Mouse (Mus musculus): Measurements from ENCODE around the gene Proser3. TPM values are rescaled to one million over a fixed set of nuclear protein-coding genes. Genes with fewer than 3 reads are reported as not detected.

Proser3 gene
- polyA plus RNA-seq, 2 experiments, result 9.4 to 31.8 TPM

GRCm38 (mm10) chr7:30590927-30591604 lies 39.0 kb upstream of the Proser3 start:
- TF ChIP-seq POLR2A (IDR thresholded peaks at IDR 0.05; ENCODE audit: borderline replicate concordance, extremely low read depth, insufficient read depth, insufficient read length), result no peak
- peaks cover 7% of the 10 kb centered on the region for H3K36me3 ChIP-seq (ENCODE audit: control insufficient read depth, insufficient read depth, low read length)
- H3K27ac ChIP-seq (replicated peaks; ENCODE audit: low read depth, low read length), result no peak overlapping the region
- no peaks in the 10 kb centered on the region for H3K9me3 ChIP-seq (ENCODE audit: control insufficient read depth, low read length)
- peaks cover 14% of the 10 kb centered on the region for H3K4me1 ChIP-seq (ENCODE audit: control insufficient read depth, insufficient read depth, low read length)
- ATAC-seq (ENCODE audit: low FRiP score, low read depth) (no peak), DNase-seq (ENCODE audit: low spot score) (no peak)
- H3K4me3 ChIP-seq (replicated peaks; ENCODE audit: low read length), result no peak overlapping the region
- 82% methylated on average over 9 of the region's 9 CpGs for WGBS
- no peak overlapping the region for H3K4me2 ChIP-seq (replicated peaks; ENCODE audit: low read depth, low read length, severe bottlenecking)
- no peak overlapping the region for H3K9ac ChIP-seq (ENCODE audit: low read depth, low read length, severe bottlenecking)
- no peaks in the 10 kb centered on the region for H3K27me3 ChIP-seq (ENCODE audit: control insufficient read depth, insufficient read depth, low read length)

- peak overlapping the region; percentile 96 for H3K4me3 ChIP-seq (replicated peaks; ENCODE audit: low read length)
- peak overlapping the region; percentile 77 for H3K4me2 ChIP-seq (replicated peaks; ENCODE audit: low read depth, low read length, severe bottlenecking)
- peak; percentile 70 for ATAC-seq (ENCODE audit: low FRiP score, low read depth)
- WGBS, result 28% methylated on average over 40 of the region's 40 CpGs
- H3K27ac ChIP-seq (replicated peaks; ENCODE audit: low read depth, low read length), result peak overlapping the region; percentile 92
- peak overlapping the region; percentile 98 for H3K9ac ChIP-seq (ENCODE audit: low read depth, low read length, severe bottlenecking)
- H3K9me3 ChIP-seq (ENCODE audit: control insufficient read depth, low read length), result no peaks in the 10 kb centered on the region
- peaks cover 21% of the 10 kb centered on the region for H3K36me3 ChIP-seq (ENCODE audit: control insufficient read depth, insufficient read depth, low read length)
- peaks cover 14% of the 10 kb centered on the region for H3K4me1 ChIP-seq (ENCODE audit: control insufficient read depth, insufficient read depth, low read length)
- peak; percentile 92 for DNase-seq (ENCODE audit: low spot score)
- no peak for TF ChIP-seq POLR2A (IDR thresholded peaks at IDR 0.05; ENCODE audit: borderline replicate concordance, extremely low read depth, insufficient read depth, insufficient read length)
- no peaks in the 10 kb centered on the region for H3K27me3 ChIP-seq (ENCODE audit: control insufficient read depth, insufficient read depth, low read length)
Observed at GRCm38 (mm10) chr7:30589435-30590301, 37.6 kb upstream of the Proser3 start.

GRCm38 (mm10) chr7:30588676-30589434 lies 36.8 kb upstream of the Proser3 start, which contains the start of gene Kmt2b:
TSS of gene Kmt2b (minus strand) at chr7:30588726.
- ATAC-seq (ENCODE audit: low FRiP score, low read depth) (peak; percentile 94), DNase-seq (ENCODE audit: low spot score) (peak; percentile 98)
- Histone ChIP-seq H3K9ac (ENCODE audit: low read depth, low read length, severe bottlenecking) (peak within 1 kb of the TSS; percentile 98), H3K9me3 (ENCODE audit: control insufficient read depth, low read length) (no peaks in the 10 kb centered on the region), H3K4me3 (replicated peaks; ENCODE audit: low read length) (peak within 1 kb of the TSS; percentile 96), H3K4me2 (replicated peaks; ENCODE audit: low read depth, low read length, severe bottlenecking) (peak within 1 kb of the TSS; percentile 85), H3K27ac (replicated peaks; ENCODE audit: low read depth, low read length) (peak within 1 kb of the TSS; percentile 92), H3K27me3 (ENCODE audit: control insufficient read depth, insufficient read depth, low read length) (no peaks in the 10 kb centered on the region), H3K36me3 (ENCODE audit: control insufficient read depth, insufficient read depth, low read length) (peaks cover 29% of the 10 kb centered on the region), H3K4me1 (ENCODE audit: control insufficient read depth, insufficient read depth, low read length) (peaks cover 14% of the 10 kb centered on the region)
- under 1% methylated on average over 38 of the region's 68 CpGs for WGBS
- TF ChIP-seq POLR2A (IDR thresholded peaks at IDR 0.05; ENCODE audit: borderline replicate concordance, extremely low read depth, insufficient read depth, insufficient read length), result peak; percentile 43; the same call in 1 of the 2 replicates

GRCm38 (mm10) chr7:30587842-30588667 lies 36.0 kb upstream of the Proser3 start:
- Histone ChIP-seq H3K9me3 (ENCODE audit: control insufficient read depth, low read length) (no peaks in the 10 kb centered on the region), H3K4me2 (replicated peaks; ENCODE audit: low read depth, low read length, severe bottlenecking) (peak overlapping the region; percentile 85), H3K9ac (ENCODE audit: low read depth, low read length, severe bottlenecking) (peak overlapping the region; percentile 98), H3K4me3 (replicated peaks; ENCODE audit: low read length) (peak overlapping the region; percentile 96), H3K4me1 (ENCODE audit: control insufficient read depth, insufficient read depth, low read length) (peaks cover 14% of the 10 kb centered on the region), H3K36me3 (ENCODE audit: control insufficient read depth, insufficient read depth, low read length) (peaks cover 37% of the 10 kb centered on the region), H3K27ac (replicated peaks; ENCODE audit: low read depth, low read length) (peak overlapping the region; percentile 92), H3K27me3 (ENCODE audit: control insufficient read depth, insufficient read depth, low read length) (no peaks in the 10 kb centered on the region)
- TF ChIP-seq POLR2A (IDR thresholded peaks at IDR 0.05; ENCODE audit: borderline replicate concordance, extremely low read depth, insufficient read depth, insufficient read length), result no peak
- ATAC-seq (ENCODE audit: low FRiP score, low read depth) (peak; percentile 10), DNase-seq (ENCODE audit: low spot score) (no peak)
- WGBS, result under 1% methylated on average over 59 of the region's 67 CpGs

Data from limb, embryonic 14.5 days (tissue).